In genomic region chr15:93634536-93634935, GRCm38 (mm10) we compare ENCODE assay signal across 19 mouse cellular contexts. TPM values are rescaled to one million over a fixed set of nuclear protein-coding genes. Genes with fewer than 3 reads are reported as not detected.
"Had no signal": no experiment of that assay in that cellular context is flagged by ENCODE, and none has a peak within 500 bp of the region (broad histone marks: within the 10 kb centered on the region; RNA-seq: fewer than 3 reads in every experiment).

No protein-coding gene starts in this region.

- H3K27me3 ChIP-seq: neural tube, embryonic 12.5 days; stomach, embryonic 15.5 days had no signal

- H3K36me3 ChIP-seq: midbrain, embryonic 10.5 days; neural tube, embryonic 12.5 days; stomach, embryonic 15.5 days had no signal

- DNase-seq: kidney, adult 11 months; kidney, adult 9 months; kidney, postnatal 10 days; kidney, postnatal 4 days; left cerebral cortex, postnatal 4 days; lung, adult 2 months; lung, postnatal 36 days; midbrain, embryonic 14.5 days; retina, postnatal 1 day; right cerebral cortex, postnatal 4 days; thymus, adult 2 months; thymus, postnatal 25 days had no signal

- H3K4me3 ChIP-seq: layer of hippocampus, adult 2 months; midbrain, embryonic 10.5 days; neural tube, embryonic 12.5 days; stomach, embryonic 15.5 days had no signal

- H3K9me3 ChIP-seq: neural tube, embryonic 12.5 days; stomach, embryonic 15.5 days had no signal

- H3K4me1 ChIP-seq: midbrain, embryonic 10.5 days; neural tube, embryonic 12.5 days had no signal

- ATAC-seq: lung, postnatal 0 days had no signal

- H3K27ac ChIP-seq: layer of hippocampus, adult 2 months; liver, embryonic 14.5 days; midbrain, embryonic 10.5 days; neural tube, embryonic 12.5 days; stomach, embryonic 15.5 days had no signal

RNA-seq across cellular contexts. Expression of gene Prickle1, which starts 38.8 kb away (rescaled TPM):
- total RNA-seq: monocyte, adult 5-6 weeks had no signal
